Mouse (Mus musculus): ENCODE measurements around the gene Alox5.
A peak's percentile ranks its signal among the peaks of the same experiment; 100 is the strongest.
"Not testable (repeated sequence)": the region's sequence is repeated elsewhere in the genome, so short reads cannot be mapped to it uniquely, and the experiment has no call there.

Alox5 gene

GRCm38 (mm10) chr6:116460544-116461283 lies at the start of gene Alox5:
Alox5 (minus strand) TSS chr6:116461178.
- DNase-seq (ENCODE audit: low read depth): no peak

GRCm38 (mm10) chr6:116506302-116507003 lies 45.5 kb upstream of the Alox5 start, which contains the start of gene Olfr212:
Olfr212 (plus strand) TSS chr6:116506516.
- DNase-seq (ENCODE audit: low read depth): not testable (repeated sequence)

GRCm38 (mm10) chr6:116495960-116496359 lies 35.0 kb upstream of the Alox5 start:
- no peak for DNase-seq (ENCODE audit: low read depth)

- DNase-seq (ENCODE audit: low read depth): no peak
These were observed 32.8 kb upstream of the Alox5 start for GRCm38 (mm10) chr6:116493742-116494141.

- no peak for DNase-seq (ENCODE audit: low read depth)
These were observed 27.8 kb upstream of the Alox5 start, which contains the start of gene Olfr211 for GRCm38 (mm10) chr6:116488791-116489190. Olfr211 (plus strand) TSS chr6:116489091.

- DNase-seq (ENCODE audit: low read depth): no peak
These were observed 25.9 kb upstream of the Alox5 start for GRCm38 (mm10) chr6:116486833-116487232.

- no peak for DNase-seq (ENCODE audit: low read depth)
These were observed 24.1 kb upstream of the Alox5 start for GRCm38 (mm10) chr6:116485081-116485480.

GRCm38 (mm10) chr6:116468081-116468480 lies 7.1 kb upstream of the Alox5 start:
- DNase-seq (ENCODE audit: low read depth): no peak

- DNase-seq (ENCODE audit: low read depth): no peak
These were observed 1.7 kb downstream of the Alox5 start for GRCm38 (mm10) chr6:116459232-116459631.

- DNase-seq (ENCODE audit: low read depth): no peak
These were observed 2.2 kb downstream of the Alox5 start for GRCm38 (mm10) chr6:116458728-116459127.

- no peak for DNase-seq (ENCODE audit: low read depth)
These were observed 4.5 kb downstream of the Alox5 start for GRCm38 (mm10) chr6:116456482-116456881.

GRCm38 (mm10) chr6:116455781-116456180 lies 5.2 kb downstream of the Alox5 start:
- DNase-seq (ENCODE audit: low read depth): no peak

GRCm38 (mm10) chr6:116440849-116441248 lies 20.1 kb downstream of the Alox5 start:
- DNase-seq (ENCODE audit: low read depth): no peak

GRCm38 (mm10) chr6:116440447-116440846 lies 20.5 kb downstream of the Alox5 start:
- no peak for DNase-seq (ENCODE audit: low read depth)

GRCm38 (mm10) chr6:116439531-116439930 lies 21.4 kb downstream of the Alox5 start:
- DNase-seq (ENCODE audit: low read depth): no peak

- no peak for DNase-seq (ENCODE audit: low read depth)
These were observed 22.1 kb downstream of the Alox5 start for GRCm38 (mm10) chr6:116438864-116439263.

GRCm38 (mm10) chr6:116428282-116428681 lies 32.7 kb downstream of the Alox5 start:
- peak; percentile 3 for DNase-seq (ENCODE audit: low read depth)

- no peak for DNase-seq (ENCODE audit: low read depth)
These were observed 33.4 kb downstream of the Alox5 start for GRCm38 (mm10) chr6:116427552-116427951.

GRCm38 (mm10) chr6:116423664-116424063 lies 37.3 kb downstream of the Alox5 start:
- DNase-seq (ENCODE audit: low read depth): no peak

- no peak for DNase-seq (ENCODE audit: low read depth)
These were observed 38.0 kb downstream of the Alox5 start for GRCm38 (mm10) chr6:116422991-116423390.

GRCm38 (mm10) chr6:116420271-116420670 lies 40.7 kb downstream of the Alox5 start:
- no peak for DNase-seq (ENCODE audit: low read depth)

- DNase-seq (ENCODE audit: low read depth): no peak
These were observed 41.3 kb downstream of the Alox5 start for GRCm38 (mm10) chr6:116419699-116420098.

GRCm38 (mm10) chr6:116418487-116418886 lies 42.5 kb downstream of the Alox5 start:
- no peak for DNase-seq (ENCODE audit: low read depth)

Measured in induced T-regulatory cell, adult 2 months (primary cell).